Mouse (Mus musculus): Measurements from ENCODE around the gene Bnip2. TPM values are rescaled to one million over a fixed set of nuclear protein-coding genes. Genes with fewer than 3 reads are reported as not detected.

Bnip2 gene
- polyA plus RNA-seq, 1 experiment from 2014 or later = 132 TPM

- Histone ChIP-seq H3K9me3 (no peaks in the 10 kb centered on the region), H3K27me3 (ENCODE audit: insufficient read depth, poor library complexity, severe bottlenecking) (no peaks in the 10 kb centered on the region), H3K36me3 (no peaks in the 10 kb centered on the region), H3K27ac (no peak overlapping the region), H3K4me3 (no peak overlapping the region), H3K4me1 (peaks cover 10% of the 10 kb centered on the region; the same call in 1 of the 2 replicates)
- whole genome bisulfite sequencing = 86% methylated on average over 4 of the region's 4 CpGs
- no peak for DNase-seq (ENCODE audit: low spot score)
These were observed 52.9 kb downstream of the Bnip2 start for GRCm38 (mm10) chr9:70042137-70042536.

GRCm38 (mm10) chr9:70042935-70043334 lies 53.7 kb downstream of the Bnip2 start:
- Histone ChIP-seq H3K4me1 (peaks cover 16% of the 10 kb centered on the region), H3K36me3 (no peaks in the 10 kb centered on the region), H3K27ac (no peak overlapping the region), H3K9me3 (no peaks in the 10 kb centered on the region), H3K27me3 (ENCODE audit: insufficient read depth, poor library complexity, severe bottlenecking) (no peaks in the 10 kb centered on the region), H3K4me3 (no peak overlapping the region)
- no peak for DNase-seq (ENCODE audit: low spot score)
- 68% methylated on average over 1 of the region's 1 CpGs for WGBS

GRCm38 (mm10) chr9:70044865-70045264 lies 55.6 kb downstream of the Bnip2 start:
- no peak overlapping the region for H3K4me3 ChIP-seq
- H3K36me3 ChIP-seq = no peaks in the 10 kb centered on the region
- H3K27ac ChIP-seq = no peak overlapping the region
- WGBS = 59% methylated on average over 2 of the region's 2 CpGs
- no peaks in the 10 kb centered on the region for H3K27me3 ChIP-seq (ENCODE audit: insufficient read depth, poor library complexity, severe bottlenecking)
- H3K4me1 ChIP-seq = peaks cover 34% of the 10 kb centered on the region
- H3K9me3 ChIP-seq = no peaks in the 10 kb centered on the region
- DNase-seq (ENCODE audit: low spot score) = no peak

- Histone ChIP-seq H3K27ac (0 out of 2 replicates have a peak overlapping the region, but pooled peaks have one; percentile 11), H3K27me3 (ENCODE audit: insufficient read depth, poor library complexity, severe bottlenecking) (no peaks in the 10 kb centered on the region), H3K4me1 (peaks cover 37% of the 10 kb centered on the region), H3K36me3 (no peaks in the 10 kb centered on the region), H3K4me3 (no peak overlapping the region), H3K9me3 (no peaks in the 10 kb centered on the region)
- DNase-seq (ENCODE audit: low spot score) = no peak
- WGBS = 48% methylated on average over 6 of the region's 6 CpGs
These were observed 57.0 kb downstream of the Bnip2 start for GRCm38 (mm10) chr9:70046255-70046654.

- Histone ChIP-seq H3K36me3 (no peaks in the 10 kb centered on the region), H3K27ac (0 out of 2 replicates have a peak overlapping the region, but pooled peaks have one; percentile 47), H3K4me3 (no peak overlapping the region), H3K9me3 (no peaks in the 10 kb centered on the region), H3K27me3 (ENCODE audit: insufficient read depth, poor library complexity, severe bottlenecking) (no peaks in the 10 kb centered on the region), H3K4me1 (peaks cover 37% of the 10 kb centered on the region)
- DNase-seq (ENCODE audit: low spot score) = no peak
- WGBS = 61% methylated on average over 3 of the region's 3 CpGs
These were observed 58.6 kb downstream of the Bnip2 start for GRCm38 (mm10) chr9:70047839-70048238.

- Histone ChIP-seq H3K4me1 (peaks cover 37% of the 10 kb centered on the region), H3K9me3 (no peaks in the 10 kb centered on the region), H3K27ac (peak overlapping the region; percentile 47; the same call in 1 of the 2 replicates), H3K27me3 (ENCODE audit: insufficient read depth, poor library complexity, severe bottlenecking) (no peaks in the 10 kb centered on the region), H3K4me3 (no peak overlapping the region), H3K36me3 (no peaks in the 10 kb centered on the region)
- WGBS = 57% methylated on average over 5 of the region's 5 CpGs
- no peak for DNase-seq (ENCODE audit: low spot score)
These were observed 59.0 kb downstream of the Bnip2 start for GRCm38 (mm10) chr9:70048280-70048679.

GRCm38 (mm10) chr9:70048751-70049415 lies 59.6 kb downstream of the Bnip2 start:
- Histone ChIP-seq H3K36me3 (no peaks in the 10 kb centered on the region), H3K27me3 (ENCODE audit: insufficient read depth, poor library complexity, severe bottlenecking) (no peaks in the 10 kb centered on the region), H3K4me3 (no peak overlapping the region), H3K4me1 (peaks cover 37% of the 10 kb centered on the region), H3K9me3 (no peaks in the 10 kb centered on the region), H3K27ac (0 out of 2 replicates have a peak overlapping the region, but pooled peaks have one; percentile 47)
- no peak for DNase-seq (ENCODE audit: low spot score)
- 60% methylated on average over 6 of the region's 6 CpGs for WGBS

GRCm38 (mm10) chr9:70049416-70049783 lies 60.1 kb downstream of the Bnip2 start:
- no peaks in the 10 kb centered on the region for H3K27me3 ChIP-seq (ENCODE audit: insufficient read depth, poor library complexity, severe bottlenecking)
- H3K4me3 ChIP-seq = no peak overlapping the region
- WGBS = 33% methylated on average over 3 of the region's 3 CpGs
- peaks cover 37% of the 10 kb centered on the region for H3K4me1 ChIP-seq
- H3K36me3 ChIP-seq = no peaks in the 10 kb centered on the region
- H3K9me3 ChIP-seq = no peaks in the 10 kb centered on the region
- no peak for DNase-seq (ENCODE audit: low spot score)
- H3K27ac ChIP-seq = peak overlapping the region; percentile 47; the same call in 1 of the 2 replicates

GRCm38 (mm10) chr9:70049839-70050238 lies 60.6 kb downstream of the Bnip2 start:
- no peak for DNase-seq (ENCODE audit: low spot score)
- peak overlapping the region; percentile 47; the same call in 1 of the 2 replicates for H3K27ac ChIP-seq
- no peaks in the 10 kb centered on the region for H3K36me3 ChIP-seq
- no peaks in the 10 kb centered on the region for H3K27me3 ChIP-seq (ENCODE audit: insufficient read depth, poor library complexity, severe bottlenecking)
- no peak overlapping the region for H3K4me3 ChIP-seq
- 56% methylated on average over 8 of the region's 8 CpGs for WGBS
- H3K9me3 ChIP-seq = no peaks in the 10 kb centered on the region
- H3K4me1 ChIP-seq = peaks cover 37% of the 10 kb centered on the region

GRCm38 (mm10) chr9:70052730-70053129 lies 63.5 kb downstream of the Bnip2 start:
- WGBS = 74% methylated on average over 3 of the region's 3 CpGs
- no peak for DNase-seq (ENCODE audit: low spot score)
- no peaks in the 10 kb centered on the region for H3K27me3 ChIP-seq (ENCODE audit: insufficient read depth, poor library complexity, severe bottlenecking)
- peaks cover 27% of the 10 kb centered on the region for H3K4me1 ChIP-seq
- no peak overlapping the region for H3K27ac ChIP-seq
- H3K9me3 ChIP-seq = no peaks in the 10 kb centered on the region
- no peaks in the 10 kb centered on the region for H3K36me3 ChIP-seq
- no peak overlapping the region for H3K4me3 ChIP-seq

- Histone ChIP-seq H3K36me3 (no peaks in the 10 kb centered on the region), H3K27ac (no peak overlapping the region), H3K4me3 (no peak overlapping the region), H3K27me3 (ENCODE audit: insufficient read depth, poor library complexity, severe bottlenecking) (no peaks in the 10 kb centered on the region), H3K4me1 (peaks cover 20% of the 10 kb centered on the region), H3K9me3 (no peaks in the 10 kb centered on the region)
- whole genome bisulfite sequencing = 48% methylated on average over 3 of the region's 3 CpGs
- DNase-seq (ENCODE audit: low spot score) = no peak
These were observed 64.1 kb downstream of the Bnip2 start for GRCm38 (mm10) chr9:70053411-70053810.
